Mouse (Mus musculus) liver, postnatal 0 days (tissue): ENCODE results near the gene a. TPM values are rescaled to one million over a fixed set of nuclear protein-coding genes. Genes with fewer than 3 reads are reported as not detected.

Experiments
- ATAC-seq: fragments of 200-750 bp; cut with Nextera tagmentation; 2 replicates; pipeline ENCODE4 v1.8.0; 2017; ENCODE audit warnings: mild to moderate bottlenecking, moderate library complexity
- DNase-seq: peaks from one replicate; pipeline ENCODE4 v3.0.0-alpha.2; 2016
- H3K27ac ChIP-seq: fragments of 300-500 bp; sonication (generic); 2 replicates; pipeline ENCODE4 v1.5.1; 2014; ENCODE audit warnings: antibody characterized with exemption, moderate library complexity, mild to moderate bottlenecking, low read depth
- H3K27me3 ChIP-seq: fragments of 300-500 bp; sonication (generic); 2 replicates; pipeline ENCODE4 v1.6.1; 2014; ENCODE audit warnings: low read length, control low read depth, mixed read lengths; ENCODE audit not compliant: insufficient read depth
- H3K36me3 ChIP-seq: fragments of 300-500 bp; sonication (generic); replicated peaks from 2 replicates; pipeline ENCODE4 v1.6.1; 2014; ENCODE audit warnings: mild to moderate bottlenecking, control low read depth, low read length, moderate library complexity, mixed read lengths; ENCODE audit not compliant: insufficient read depth
- H3K4me1 ChIP-seq: fragments of 300-500 bp; sonication (generic); 2 replicates; pipeline ENCODE4 v1.6.1; 2014; ENCODE audit warnings: antibody characterized with exemption, mild to moderate bottlenecking, control low read depth; ENCODE audit not compliant: insufficient read depth
- H3K4me2 ChIP-seq: fragments of 300-500 bp; sonication (generic); 2 replicates; pipeline ENCODE4 v1.6.1; 2014; ENCODE audit warnings: low read depth, mild to moderate bottlenecking, low read length, moderate library complexity, mixed read lengths
- H3K4me3 ChIP-seq: fragments of 300-500 bp; sonication (generic); 2 replicates; pipeline ENCODE4 v1.5.1; 2014; ENCODE audit warnings: low read depth, low read length
- H3K9ac ChIP-seq: fragments of 300-500 bp; sonication (generic); replicated peaks from 2 replicates; pipeline ENCODE4 v1.6.1; 2014; ENCODE audit warnings: mild to moderate bottlenecking, moderate library complexity
- H3K9me3 ChIP-seq: fragments of 300-500 bp; sonication (generic); 2 replicates; pipeline ENCODE4 v1.6.1; 2016; ENCODE audit warnings: mild to moderate bottlenecking, control low read depth, low read length, mixed read lengths
- CTCF ChIP-seq: sonication (generic); IDR thresholded peaks from 2 replicates; pipeline ENCODE4 v1.5.1; 2016; ENCODE audit warnings: antibody characterized with exemption, low read depth
- EP300 ChIP-seq: IDR thresholded peaks from 2 replicates; pipeline ENCODE4 v1.6.1; 2016; ENCODE audit warnings: antibody characterized with exemption, low read depth, mild to moderate bottlenecking
- WGBS: fragments of 180-500 bp; shearing (Covaris S2); extraction: QIAGEN DNeasy Blood & Tissue Kit; methylation state at CpG from one replicate; pipeline ENCODE4 v1.1.7; 2014; ENCODE audit not compliant: insufficient replicate concordance; 5-methylcytosine and 5-hydroxymethylcytosine counted together
- polyA plus RNA-seq: library from polyadenylated mRNA; unstranded; fragments of >200 nt; fragmentation: Nextera tagmentation; extraction: Ambion mirVana; gene quantifications from 2 replicates; pipeline ENCODE4 v1.2.1, GENCODE M21; 2015

Gene a
- polyA plus RNA-seq, 1 experiment from 2014 or later: not detected

- Histone ChIP-seq H3K36me3 (no peaks in the 10 kb centered on the region), H3K4me1 (peaks cover 11% of the 10 kb centered on the region), H3K4me3 (no peak overlapping the region), H3K9ac (no peak overlapping the region), H3K27me3 (no peaks in the 10 kb centered on the region), H3K4me2 (no peak overlapping the region), H3K27ac (peak overlapping the region; percentile 41; the same call in 1 of the 2 replicates), H3K9me3 (no peaks in the 10 kb centered on the region)
- WGBS: 26% methylated on average over 7 of the region's 7 CpGs
- ATAC-seq: no peak
- TF ChIP-seq CTCF (no peak), EP300 (no peak)
- DNase-seq: no peak
Observed at GRCm38 (mm10) chr2:155079500-155080178, 288.4 kb downstream of the a start.

DNA sequence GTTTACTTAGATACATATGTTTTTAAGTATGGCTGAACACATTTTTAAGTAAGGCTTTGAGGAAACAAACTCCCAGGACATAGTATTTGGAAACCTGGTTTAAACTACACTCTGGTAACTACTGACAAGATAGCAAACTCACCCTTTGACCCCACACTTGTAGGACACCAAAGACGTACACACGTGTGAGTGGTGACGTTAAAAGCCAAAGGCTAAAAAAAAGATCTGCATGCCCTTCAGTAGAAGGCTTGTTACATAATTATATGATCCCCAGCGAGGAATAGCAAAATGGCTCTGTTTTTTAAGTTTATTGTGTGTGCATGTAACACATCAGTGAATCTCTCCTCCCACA is 289.0 kb downstream of the a start:
- TF ChIP-seq CTCF (no peak), EP300 (peak; percentile 40; the same call in 1 of the 2 replicates)
- Histone ChIP-seq H3K27me3 (no peaks in the 10 kb centered on the region), H3K4me2 (no peak overlapping the region), H3K9ac (no peak overlapping the region), H3K36me3 (no peaks in the 10 kb centered on the region), H3K4me3 (no peak overlapping the region), H3K9me3 (no peaks in the 10 kb centered on the region), H3K27ac (peak overlapping the region; percentile 41; the same call in 1 of the 2 replicates), H3K4me1 (peaks cover 6% of the 10 kb centered on the region)
- 56% methylated on average over 4 of the region's 4 CpGs for WGBS
- DNase-seq (no peak), ATAC-seq (peak; percentile 26; the same call in 1 of the 2 replicates)

DNA sequence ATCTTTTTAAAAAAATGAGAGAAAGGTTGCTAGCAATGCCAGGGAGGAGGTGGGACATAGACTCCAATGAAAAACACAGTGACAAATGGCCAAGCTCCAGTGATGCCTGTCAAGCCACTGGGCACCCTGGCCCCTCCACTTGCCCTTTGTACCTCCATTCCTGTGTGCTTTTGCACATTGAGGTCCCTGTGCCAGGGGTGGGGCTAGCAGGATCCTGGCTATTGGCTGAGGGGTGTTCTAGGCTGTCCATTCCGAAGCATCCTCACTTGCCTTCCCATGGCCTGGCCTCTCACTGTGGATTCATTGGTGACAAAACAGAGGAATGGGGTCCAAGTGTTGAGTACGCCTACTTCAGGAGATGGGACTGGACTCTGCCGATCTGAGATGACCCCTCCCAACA is 289.9 kb downstream of the a start:
- peak; percentile 61 for DNase-seq
- peak; percentile 89 for ATAC-seq
- WGBS: 87% methylated on average over 3 of the region's 3 CpGs
- Histone ChIP-seq H3K36me3 (no peaks in the 10 kb centered on the region), H3K9ac (no peak overlapping the region), H3K4me2 (no peak overlapping the region), H3K4me3 (no peak overlapping the region), H3K9me3 (no peaks in the 10 kb centered on the region), H3K27me3 (no peaks in the 10 kb centered on the region), H3K4me1 (no peaks in the 10 kb centered on the region; the same call in 1 of the 2 replicates), H3K27ac (peak overlapping the region; percentile 41; the same call in 1 of the 2 replicates)
- TF ChIP-seq EP300 (peak; percentile 32; the same call in 1 of the 2 replicates), CTCF (no peak)

DNA sequence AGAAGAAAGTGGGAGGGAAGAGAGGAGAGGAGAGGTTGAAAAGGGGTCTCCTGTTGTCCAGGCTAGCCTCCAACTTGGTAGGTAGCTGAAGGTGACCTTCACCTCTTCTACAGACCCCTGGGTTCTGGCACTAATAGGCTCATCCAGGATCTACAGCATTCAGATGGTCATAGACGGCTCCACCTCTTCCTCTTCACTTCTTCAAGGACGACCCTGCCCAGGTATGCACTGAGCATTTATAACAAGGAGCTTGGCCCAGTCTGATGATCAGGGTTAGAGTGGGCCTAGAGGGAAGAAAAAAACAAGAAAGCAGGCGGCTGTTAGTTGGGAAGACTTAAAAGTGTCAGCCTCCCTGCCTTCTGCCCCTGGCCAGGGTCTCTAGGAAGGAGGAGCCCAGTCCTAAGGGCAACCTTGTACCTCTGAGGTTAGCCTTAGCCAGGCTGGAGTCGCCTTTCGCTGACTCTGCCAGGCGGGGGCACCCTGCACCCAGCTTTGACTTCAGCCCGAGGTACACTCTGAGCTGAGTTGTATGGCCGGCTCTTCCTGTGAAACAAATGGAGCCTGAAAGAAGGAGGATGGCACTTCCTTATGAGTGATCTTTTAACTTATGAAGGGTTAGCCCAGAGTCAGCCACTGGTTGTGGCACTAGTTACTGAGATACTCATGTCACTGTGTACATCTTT is 291.1 kb downstream of the a start:
- TF ChIP-seq CTCF (peak; percentile 94), EP300 (no peak)
- no peak overlapping the region for H3K4me2 ChIP-seq
- H3K9ac ChIP-seq: no peak overlapping the region
- no peak overlapping the region for H3K27ac ChIP-seq
- ATAC-seq (peak; percentile 65), DNase-seq (peak; percentile 82)
- 16% methylated on average over 8 of the region's 8 CpGs for WGBS
- H3K27me3 ChIP-seq: no peaks in the 10 kb centered on the region
- no peaks in the 10 kb centered on the region for H3K4me1 ChIP-seq
- H3K9me3 ChIP-seq: no peaks in the 10 kb centered on the region
- no peak overlapping the region for H3K4me3 ChIP-seq
- no peaks in the 10 kb centered on the region for H3K36me3 ChIP-seq

GRCm38 (mm10) chr2:155084546-155084945 is 293.3 kb downstream of the a start:
- 84% methylated on average over 5 of the region's 5 CpGs for WGBS
- Histone ChIP-seq H3K27ac (no peak overlapping the region), H3K4me3 (no peak overlapping the region), H3K27me3 (no peaks in the 10 kb centered on the region), H3K4me2 (no peak overlapping the region), H3K9me3 (no peaks in the 10 kb centered on the region), H3K4me1 (peaks cover 10% of the 10 kb centered on the region), H3K9ac (no peak overlapping the region), H3K36me3 (no peaks in the 10 kb centered on the region)
- DNase-seq (no peak), ATAC-seq (no peak)
- TF ChIP-seq CTCF (no peak), EP300 (no peak)

DNA sequence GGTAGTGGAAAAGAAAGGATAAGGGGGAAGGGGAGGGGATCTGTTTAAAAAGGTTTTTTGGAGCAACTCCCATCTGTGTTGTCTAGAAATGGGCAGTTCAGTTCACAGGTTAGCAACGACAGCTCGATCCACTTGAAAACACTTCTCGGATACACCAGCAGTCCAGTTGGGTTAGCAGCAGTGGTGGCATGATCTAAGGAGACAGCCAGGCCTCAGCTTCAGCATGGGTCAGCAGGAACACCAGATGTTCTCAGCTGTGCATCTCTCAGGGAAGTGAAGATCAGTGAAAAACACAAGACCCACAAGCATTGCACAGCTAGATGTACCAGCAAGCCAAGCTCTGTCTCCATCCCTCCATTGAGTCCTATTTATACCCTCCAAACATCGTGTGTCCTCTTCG is 295.1 kb downstream of the a start:
- no peak for DNase-seq
- 85% methylated on average over 5 of the region's 5 CpGs for WGBS
- TF ChIP-seq CTCF (no peak), EP300 (no peak)
- H3K9ac ChIP-seq: no peak overlapping the region
- H3K4me3 ChIP-seq: no peak overlapping the region
- H3K9me3 ChIP-seq: no peaks in the 10 kb centered on the region
- no peak overlapping the region for H3K27ac ChIP-seq
- no peak for ATAC-seq
- H3K36me3 ChIP-seq: no peaks in the 10 kb centered on the region
- H3K4me2 ChIP-seq: no peak overlapping the region
- no peaks in the 10 kb centered on the region for H3K27me3 ChIP-seq
- peaks cover 15% of the 10 kb centered on the region for H3K4me1 ChIP-seq
